Mouse (Mus musculus) urinary bladder, postnatal 14 days (tissue): ENCODE results near the gene Slc13a5.

Experiments used
- DNase-seq: peaks from one replicate; pipeline ENCODE4 v3.0.0; 2021; ENCODE audit warnings: low spot score

Gene Slc13a5

DNA sequence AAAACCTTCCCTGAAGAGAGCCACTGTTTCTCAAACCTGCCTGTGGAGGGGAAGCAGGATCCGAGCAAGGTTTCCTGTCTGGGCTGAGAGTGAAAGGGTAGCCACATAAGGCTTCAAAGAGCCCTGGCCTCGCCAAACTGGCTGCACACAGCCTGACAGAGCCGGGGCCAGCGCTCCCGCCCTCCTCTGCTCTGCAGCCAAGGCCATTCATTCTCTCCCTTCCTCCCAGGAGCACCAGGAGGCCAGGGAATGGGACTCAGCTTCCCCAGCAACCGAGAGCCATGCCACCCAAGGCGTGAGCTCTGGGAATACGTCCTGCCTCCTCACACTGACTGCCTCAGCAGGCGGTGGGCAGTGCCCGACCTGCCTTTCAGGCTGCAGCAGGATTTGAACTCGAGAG, 1.5 kb downstream of the Slc13a5 start:
- DNase-seq = no peak

DNA sequence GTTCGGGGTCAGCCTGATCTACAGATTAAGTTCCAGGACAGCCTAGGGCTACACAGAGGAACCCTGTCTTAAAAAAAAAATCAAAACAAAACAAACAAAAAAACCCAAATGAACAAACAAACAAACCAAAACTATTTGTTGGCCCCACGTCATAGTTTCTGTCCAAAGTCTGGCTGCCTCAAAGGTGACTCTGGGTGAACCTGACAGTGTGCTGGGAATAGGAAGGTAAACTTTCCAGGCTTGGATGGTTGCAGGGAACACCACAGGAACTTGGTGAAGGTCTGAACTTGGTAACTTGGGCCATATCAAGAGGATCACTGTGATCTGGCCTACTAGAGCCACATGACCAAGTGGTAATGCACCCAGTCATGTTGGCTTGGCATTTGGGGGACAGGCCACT, 10.6 kb downstream of the Slc13a5 start:
- DNase-seq = no peak

DNA sequence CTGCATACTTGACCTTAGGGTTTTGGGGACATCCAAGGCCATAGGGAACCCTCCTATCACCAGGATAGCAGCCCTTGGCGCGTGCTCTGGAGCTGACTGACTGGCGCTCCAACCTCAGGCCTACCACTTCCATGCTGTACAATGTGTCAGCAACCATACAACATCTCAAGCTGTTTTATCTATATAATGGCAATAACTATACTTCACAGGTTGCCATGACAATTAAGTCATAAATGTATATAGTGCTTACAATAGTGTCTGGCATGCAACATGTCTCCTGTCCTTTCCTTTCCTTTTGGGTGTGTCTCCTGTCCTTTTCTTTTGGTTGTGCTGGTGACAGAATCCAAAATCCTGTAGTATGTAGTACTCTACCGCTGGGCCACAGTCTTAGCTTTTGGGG, 11.4 kb downstream of the Slc13a5 start:
- DNase-seq = no peak

DNA sequence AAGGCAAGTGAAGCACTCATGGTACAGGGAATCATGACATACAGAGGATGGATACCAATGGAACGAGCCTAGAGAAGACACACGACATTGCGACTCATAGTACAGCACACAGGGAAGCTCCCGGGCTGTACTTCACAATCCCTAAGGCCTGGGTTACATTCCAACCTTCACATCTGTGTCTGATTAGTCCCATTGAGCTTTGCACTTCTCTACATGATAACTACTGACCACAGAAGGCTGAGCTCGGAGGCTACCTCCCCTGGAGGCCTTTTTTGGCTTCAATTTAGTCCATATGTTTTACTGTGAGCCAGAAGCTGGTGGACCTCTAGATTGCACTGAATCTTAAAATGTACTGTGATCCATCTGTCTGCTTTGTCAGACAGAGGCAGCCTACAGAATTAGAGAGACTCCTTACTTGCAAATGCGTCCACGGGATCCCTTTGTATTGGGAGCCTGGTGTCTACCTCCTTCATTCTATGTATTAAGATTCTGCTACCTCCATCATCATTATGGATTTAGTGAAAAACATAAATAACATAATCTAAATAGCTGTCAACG, 21.7 kb downstream of the Slc13a5 start:
- DNase-seq = no peak

DNA sequence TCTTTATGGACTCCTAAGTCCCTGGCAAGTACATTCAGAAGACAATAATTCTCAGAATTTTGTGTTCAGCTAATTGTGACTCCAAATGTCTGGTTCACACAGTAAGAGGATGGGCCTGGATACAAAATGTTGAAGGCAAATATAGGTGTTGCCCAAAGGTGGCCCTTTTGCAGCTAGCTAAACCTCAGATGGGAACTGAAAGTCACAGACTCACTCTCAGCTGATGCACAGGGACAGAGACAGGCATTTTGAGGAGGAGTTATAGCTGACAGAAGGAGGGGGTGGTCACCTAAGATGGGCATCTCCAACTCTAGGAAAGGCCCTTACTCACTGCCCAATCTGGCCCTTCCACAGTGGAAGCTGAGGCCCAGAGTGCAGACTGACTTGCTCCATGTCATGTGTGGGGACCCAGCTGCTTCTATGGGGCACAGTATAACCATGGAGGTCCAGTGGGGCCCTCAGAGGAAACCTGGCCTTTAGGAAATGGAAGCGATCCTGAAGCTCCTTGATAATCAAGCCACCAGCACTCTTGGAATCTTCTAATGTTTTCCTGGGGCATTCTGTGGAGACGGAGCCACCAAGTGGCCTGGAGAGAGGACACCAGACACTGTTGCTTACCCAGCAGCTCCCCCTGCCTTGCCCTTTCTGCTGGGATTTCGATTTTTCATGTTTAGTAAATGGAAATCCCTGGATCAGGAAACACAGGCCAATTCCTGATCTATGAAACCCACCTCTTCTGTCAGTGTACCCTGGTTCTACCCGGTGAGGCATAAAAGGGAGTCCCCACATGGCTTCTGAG, 26.8 kb downstream of the Slc13a5 start:
- no peak for DNase-seq

DNA sequence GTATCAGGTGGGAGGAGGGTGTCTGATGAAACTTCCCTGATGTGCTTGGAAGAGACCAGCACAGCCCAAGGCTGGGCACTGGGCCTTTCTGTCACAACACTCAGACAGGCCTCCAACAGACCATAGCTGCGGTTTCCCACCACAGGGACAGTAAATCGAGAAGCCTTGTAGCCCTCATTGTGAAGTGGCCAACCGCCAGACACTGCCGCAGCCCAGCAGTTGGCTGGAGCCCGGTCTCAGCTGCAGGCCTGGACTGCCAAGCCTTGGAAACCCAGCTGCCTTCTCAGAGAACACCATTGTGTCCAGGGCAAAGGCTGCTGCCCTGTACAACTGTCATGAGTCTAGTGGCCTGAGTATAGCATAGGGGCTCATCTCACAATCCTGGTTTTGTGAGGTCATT, 33.0 kb downstream of the Slc13a5 start:
- no peak for DNase-seq

DNA sequence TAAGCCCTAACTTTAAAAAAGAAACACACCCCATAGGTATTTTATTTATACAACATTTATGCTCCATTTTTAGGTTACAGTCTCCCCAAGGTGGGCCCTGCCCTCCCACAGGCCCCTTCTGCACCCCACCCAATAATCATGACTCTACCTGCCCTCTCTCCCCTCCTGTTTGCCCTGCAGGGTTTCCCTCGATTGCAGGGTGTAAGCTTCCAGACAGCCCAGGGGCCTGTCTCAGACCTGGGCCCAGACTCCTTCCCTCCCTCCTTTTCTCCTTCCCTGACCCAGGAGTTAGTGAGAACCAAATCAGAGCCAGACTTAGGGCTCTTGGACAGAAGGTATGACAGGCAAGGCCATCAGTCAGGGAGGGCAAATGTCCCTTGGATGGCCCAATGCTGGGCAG, 34.0 kb downstream of the Slc13a5 start:
- no peak for DNase-seq

DNA sequence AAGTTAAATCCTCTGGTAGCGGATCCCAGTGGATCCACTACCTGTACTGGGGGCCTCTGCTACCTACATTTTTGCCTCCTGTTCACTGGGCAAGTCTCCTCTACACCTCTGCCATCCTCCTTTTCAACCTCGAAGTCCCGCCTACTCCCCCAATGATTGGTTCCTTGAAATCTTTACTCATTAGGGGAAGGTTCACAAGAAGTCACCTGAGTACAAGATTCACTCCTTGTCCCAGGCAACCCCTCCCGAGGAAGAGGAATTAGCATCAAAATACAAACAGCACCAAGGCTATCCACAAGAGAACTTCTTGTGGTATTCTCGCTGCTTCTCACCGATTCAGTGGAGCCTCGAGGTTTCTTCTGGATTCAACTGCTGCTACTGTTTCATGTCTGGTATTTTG, 35.0 kb downstream of the Slc13a5 start:
- DNase-seq = no peak

DNA sequence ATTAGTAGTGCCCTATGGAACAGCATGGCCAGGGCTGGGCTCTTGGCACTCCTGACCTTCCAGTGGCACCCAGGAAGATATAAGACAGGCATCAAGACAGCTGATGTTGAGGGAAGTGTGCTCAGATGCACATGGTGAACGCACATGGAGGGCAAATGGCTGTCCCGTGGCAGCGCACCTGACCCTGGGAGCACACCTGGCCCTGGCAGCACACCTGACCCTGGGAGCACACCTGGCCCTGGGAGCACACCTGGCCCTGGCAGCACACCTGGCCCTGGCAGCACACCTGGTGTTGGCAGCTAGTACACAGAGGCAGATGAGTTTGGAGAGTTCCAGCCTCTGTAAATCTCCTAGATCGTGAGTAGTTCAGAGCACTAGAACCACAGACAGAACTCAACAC, 38.5 kb downstream of the Slc13a5 start:
- DNase-seq = no peak

DNA sequence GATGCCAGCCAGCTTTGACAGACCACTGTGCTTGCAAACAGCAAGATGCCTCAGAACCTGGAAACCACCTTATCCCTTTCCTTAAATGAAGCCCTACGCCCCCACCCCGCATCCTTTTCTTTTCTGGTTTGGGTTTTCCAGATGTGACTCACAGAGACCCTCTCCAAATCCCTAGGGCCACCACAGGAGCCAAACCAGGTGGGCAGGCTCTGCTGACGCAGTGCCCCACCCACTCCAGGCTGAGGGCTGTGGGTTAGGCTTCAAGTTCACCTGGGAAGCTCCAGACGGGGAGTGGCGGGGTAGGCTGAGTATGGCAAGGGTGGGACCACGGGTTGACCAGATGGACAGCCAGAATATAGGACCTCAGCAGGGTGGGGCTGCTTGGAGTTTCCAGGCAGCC, 40.1 kb downstream of the Slc13a5 start:
- DNase-seq = no peak

DNA sequence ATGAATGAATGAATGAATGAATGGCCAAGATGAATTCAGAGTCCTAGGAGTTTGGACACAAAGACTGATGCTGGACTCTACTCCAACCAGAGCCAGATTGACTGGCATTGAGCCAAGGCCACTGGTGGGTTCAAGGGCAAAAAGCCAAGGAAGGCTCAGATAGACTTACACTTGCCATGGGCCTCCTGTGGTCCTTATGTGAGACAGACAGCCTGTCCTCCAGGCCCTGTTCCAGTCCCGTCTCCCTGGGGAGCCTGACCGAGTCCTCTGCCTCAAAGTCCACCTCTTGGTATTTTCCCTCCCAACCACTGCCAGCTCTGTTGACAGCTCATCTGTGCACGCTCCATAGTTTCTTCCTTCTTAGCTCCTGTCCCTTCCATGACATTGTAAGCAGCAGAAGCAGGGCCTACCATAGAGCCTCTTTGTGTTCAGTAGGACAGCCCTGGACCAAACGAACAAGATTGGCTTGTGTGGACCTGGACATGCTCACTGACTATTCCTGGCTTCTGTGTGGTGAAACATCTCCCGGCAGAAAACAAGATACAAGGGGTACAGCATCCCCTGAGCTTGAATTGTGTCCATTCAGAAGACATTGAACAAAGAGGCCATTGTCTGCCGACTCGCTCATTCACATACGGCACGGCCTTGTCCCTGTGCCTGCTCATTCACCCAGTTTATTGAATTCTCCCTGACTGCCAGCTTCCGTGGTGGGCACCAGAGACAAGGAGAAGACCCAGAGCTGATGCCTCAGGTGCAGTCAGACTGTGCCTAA, 40.8 kb downstream of the Slc13a5 start:
- no peak for DNase-seq

DNA sequence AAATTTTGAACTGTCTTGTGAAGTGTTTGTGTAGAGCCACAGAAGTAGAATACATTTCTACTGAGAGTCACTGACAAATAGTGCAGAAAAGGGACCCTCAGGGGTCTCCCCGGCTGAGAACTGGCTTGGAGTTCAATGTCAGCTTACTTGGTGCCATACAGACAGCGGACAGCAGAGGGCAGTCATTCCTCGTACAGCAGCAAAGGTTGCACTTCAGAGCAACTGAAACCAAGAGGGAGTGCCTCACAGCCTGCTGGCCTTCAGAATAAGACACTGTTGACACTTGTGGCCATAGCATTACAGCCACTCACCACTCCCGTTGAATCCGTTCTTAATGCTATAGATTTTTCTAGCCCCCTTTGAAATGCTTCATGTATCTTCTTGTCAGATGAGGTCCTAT, 42.2 kb downstream of the Slc13a5 start:
- DNase-seq = peak; percentile 78

DNA sequence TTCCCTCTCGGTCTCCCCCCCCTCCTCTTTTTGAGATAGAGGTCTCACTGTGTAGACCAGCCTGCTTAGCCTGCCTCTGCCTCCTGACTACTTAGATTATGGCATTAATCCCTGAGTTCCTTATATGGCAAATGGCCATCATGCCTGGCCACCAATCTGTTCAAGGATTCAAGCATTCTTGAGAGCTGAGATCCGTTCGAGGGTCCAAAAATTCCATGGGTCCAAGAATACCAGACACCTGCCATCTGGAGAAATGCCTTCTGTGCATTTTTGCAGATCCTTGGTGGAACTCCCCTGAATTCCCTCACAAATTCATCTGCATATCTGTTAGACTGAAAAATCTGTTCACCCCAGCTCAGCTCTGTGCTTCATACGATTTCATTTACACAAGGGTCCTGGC, 43.6 kb downstream of the Slc13a5 start:
- no peak for DNase-seq

DNA sequence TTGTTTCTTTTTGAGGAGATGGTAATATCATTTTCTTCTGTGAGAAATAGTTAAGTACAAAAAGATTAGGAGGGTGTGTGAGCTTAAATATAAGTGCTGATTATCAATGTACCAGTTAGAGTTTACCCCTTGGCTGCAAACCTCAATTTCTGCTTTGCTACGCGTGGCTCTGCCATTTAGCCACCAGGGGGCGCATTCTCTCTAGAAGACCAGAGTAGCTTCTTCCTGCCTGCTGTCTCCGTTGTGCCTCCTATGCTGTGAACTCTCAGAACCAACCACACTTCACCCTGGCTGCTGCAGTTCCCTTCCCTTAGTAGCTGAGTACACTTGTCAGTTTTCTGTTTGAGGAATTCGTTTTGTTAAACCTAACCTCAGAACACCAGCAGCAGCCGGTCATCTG, 45.7 kb downstream of the Slc13a5 start:
- peak; percentile 73 for DNase-seq

DNA sequence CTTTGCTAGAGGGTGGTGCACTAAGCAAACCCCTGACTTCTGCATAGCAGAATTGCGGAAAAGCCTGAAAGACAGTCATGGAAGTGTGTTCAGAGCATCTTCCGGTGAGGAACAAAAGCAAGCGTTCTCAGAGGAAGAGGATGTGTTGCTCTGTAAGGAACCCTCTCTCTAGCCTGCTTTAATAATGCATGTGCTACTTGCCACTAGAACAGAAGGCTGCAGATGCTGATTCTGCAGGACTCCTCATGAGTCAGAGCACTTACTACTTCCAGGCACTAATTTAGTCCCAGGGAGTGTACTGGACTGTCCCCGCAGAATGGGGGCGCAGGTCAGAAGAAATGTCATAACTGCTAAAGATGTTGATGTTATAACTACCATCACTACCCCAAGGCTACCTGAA, 49.9 kb downstream of the Slc13a5 start:
- no peak for DNase-seq

DNA sequence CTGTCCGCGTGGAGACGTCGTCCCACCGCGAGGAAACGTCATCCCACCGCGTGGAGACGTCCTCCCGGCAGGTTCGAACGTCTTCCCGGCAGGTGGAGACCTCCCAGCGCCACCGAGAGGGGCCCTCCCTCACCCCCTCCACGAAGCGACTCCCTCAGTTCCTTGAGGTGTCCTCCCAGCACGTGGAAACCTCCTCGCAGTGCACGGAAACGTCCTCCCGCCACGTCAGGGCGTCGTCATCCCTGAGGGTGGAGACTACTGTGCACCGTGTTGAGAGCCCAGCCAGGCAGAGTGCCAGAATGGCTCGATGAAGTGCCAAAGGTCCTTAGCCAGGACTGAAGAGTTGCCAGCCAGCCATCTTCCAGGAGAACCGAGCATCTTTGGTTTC, 51.6 kb downstream of the Slc13a5 start, which contains the start of gene Med31:
Med31 (minus strand) TSS at position 183 of the 388 bp plus-strand sequence.
- peak; percentile 76 for DNase-seq

DNA sequence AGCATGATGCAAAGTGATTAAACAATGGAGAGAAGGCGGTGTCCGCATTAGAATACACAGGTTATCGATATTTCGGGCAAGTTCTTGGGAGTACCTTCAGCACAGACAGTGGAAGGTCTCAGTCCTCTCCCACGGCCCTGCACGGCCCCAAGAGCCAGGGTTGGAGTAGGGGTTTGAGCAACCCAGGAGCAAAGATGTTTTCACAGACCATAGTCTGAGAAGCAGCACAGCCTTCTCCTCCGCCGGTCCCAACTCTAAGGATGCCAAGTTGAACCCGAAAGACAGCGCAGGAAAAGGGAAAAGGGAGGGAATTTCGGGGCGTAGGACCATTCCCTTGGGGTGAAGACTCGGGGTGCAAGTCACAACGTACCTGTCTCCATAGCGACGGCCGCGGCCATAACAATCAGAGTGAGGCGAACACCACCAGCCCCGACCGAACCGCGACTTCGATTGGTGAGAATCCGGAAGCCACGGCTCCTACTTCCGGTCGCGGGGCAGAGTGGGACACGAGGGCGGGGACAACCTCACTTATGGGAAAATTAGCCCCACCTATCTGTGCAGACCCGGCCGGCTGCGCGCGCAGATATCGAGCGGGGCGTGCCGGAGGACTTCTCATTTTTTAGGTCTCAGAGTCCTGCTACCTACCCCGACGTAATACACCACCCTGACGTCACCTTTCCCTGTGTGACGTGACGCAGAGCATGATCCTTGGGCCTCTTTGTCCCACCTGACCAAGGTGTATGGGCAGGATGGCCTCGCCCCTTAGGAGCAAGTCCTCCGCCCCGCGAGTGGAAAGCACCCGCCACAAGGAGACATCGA, 52.2 kb downstream of the Slc13a5 start:
- DNase-seq = peak; percentile 95

DNA sequence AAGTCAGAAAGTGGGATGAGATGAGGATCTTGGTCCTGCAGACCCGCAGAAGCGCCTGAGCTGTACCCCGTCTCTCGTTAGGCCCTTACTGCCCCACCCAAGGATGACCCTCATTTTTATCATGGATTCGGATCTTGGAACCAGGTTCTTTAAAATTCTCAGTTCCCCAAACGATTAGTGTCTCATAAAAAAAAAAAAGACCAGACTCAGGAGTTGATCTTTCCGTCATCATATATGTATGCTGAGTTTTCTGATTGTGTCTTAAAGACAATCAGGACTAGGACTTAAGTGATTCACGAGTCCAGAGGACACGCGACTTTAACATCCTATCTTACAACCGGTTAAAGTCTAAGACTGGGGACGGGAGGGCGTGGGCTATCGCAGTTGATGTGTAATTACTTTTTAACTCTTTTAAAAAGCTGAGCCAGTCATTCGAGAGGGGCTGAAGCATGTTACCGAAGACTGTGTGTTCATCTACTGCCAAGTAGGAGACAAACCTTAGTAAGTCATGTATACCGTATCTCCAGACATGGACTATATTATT, 59.1 kb downstream of the Slc13a5 start:
- DNase-seq = no peak

DNA sequence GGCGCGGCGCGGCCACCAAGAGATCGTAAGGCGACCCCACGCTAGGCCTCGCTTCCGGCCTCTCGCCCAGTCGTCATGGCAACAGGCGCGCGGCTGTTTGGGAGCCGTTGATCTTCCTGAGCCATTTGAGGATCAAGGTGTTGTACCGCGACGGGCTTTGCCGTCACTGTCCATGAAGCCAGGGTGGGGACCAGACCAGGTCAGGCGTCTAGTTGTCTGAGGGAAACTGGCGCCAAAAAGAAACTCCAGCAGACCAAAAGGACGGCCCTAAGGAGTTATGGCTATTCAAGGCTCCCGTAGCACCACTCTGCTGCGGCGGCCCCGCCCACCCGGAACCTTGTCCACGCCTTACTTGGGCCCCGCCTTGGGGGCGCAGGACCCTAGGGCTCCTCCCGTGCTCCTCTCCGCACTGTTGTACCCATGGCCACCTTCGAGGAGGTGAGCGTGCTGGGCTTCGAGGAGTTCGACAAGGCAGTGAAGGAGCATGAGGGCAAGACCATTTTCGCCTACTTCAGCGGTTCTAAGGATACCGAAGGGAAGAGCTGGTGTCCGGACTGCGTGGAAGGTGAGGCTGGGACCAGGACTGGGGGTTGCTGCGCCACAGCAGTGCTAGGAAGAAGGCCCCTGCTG, 59.7 kb downstream of the Slc13a5 start, which contains the start of the genes 4933427D14Rik and Txndc17:
4933427D14Rik (minus strand) TSS at position 256 of the 630 bp plus-strand sequence.
Txndc17 (plus strand) TSS at position 344 of the 630 bp plus-strand sequence.
- peak; percentile 88 for DNase-seq

DNA sequence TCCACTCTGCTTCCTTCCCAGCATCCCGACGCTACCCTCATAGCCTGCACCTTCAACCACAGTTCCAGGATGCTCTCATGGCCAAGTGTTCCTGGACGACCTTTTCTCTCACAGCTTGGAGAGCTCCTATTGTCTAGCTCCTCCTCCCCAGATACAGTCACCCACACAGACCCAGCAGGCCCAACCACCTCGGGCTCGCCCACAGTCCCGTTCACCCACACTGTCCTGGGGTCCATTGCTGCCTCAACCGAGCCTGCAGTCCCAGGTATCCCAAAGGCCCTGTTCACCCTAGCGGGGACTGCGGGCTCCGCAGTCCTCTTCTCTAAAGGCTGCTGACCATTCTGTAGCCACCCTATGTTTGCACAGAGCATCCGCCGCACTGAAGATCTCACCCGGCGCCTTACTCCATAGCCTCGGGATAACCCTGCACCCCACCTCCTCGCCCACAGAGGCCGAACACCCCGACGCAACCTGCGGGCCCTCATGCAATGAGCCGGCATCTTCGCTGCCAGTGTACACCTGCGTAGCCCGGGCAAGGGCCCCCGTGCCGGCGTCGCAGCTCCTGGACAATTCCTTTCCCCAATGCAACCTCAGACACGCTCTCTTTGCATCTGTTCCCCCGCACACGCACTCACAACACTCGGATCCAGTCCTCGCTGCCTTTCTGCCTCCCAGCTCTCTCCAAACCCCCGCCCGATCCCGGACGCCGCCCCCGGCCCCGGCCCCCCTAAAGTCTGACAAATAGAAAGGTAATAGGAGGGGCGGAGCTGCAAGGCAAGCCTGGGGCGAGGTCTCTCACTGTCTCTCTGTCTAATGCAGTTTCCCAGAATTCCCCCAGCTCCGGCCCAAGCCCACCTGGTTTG, 60.5 kb downstream of the Slc13a5 start, which contains the start of gene Gm43951:
Gm43951 (minus strand) TSS at position 500 of the 863 bp plus-strand sequence.
- DNase-seq = peak; percentile 27
